Mouse (Mus musculus) MEL (cell line): ENCODE results near the gene Gm42878.

Source experiments
- EP300 ChIP-seq, 2 experiments: IDR thresholded peaks; 2 replicates each; pipeline ENCODE4 v1.6.1; 2011; ENCODE audit warnings: improper control_type of control experiment in 2 of 2, low read length in 2 of 2, low read depth in 1 of 2, mild to moderate bottlenecking in 1 of 2
- GATA1 ChIP-seq: IDR thresholded peaks from 2 replicates; pipeline ENCODE4 v1.6.1; 2011; ENCODE audit warnings: low read depth, low read length, improper control_type of control experiment
- MAX ChIP-seq: IDR thresholded peaks from 2 replicates; pipeline ENCODE4 v1.6.1; 2011; ENCODE audit warnings: low read length, improper control_type of control experiment
- RCOR1 ChIP-seq: IDR thresholded peaks from 2 replicates; pipeline ENCODE4 v1.6.1; 2012; ENCODE audit warnings: low read depth, mild to moderate bottlenecking, inconsistent platforms, low read length, improper control_type of control experiment
- SMC3 ChIP-seq: IDR thresholded peaks from 2 replicates; pipeline ENCODE4 v1.6.1; 2011; ENCODE audit warnings: low read depth, low read length, improper control_type of control experiment
- ZC3H11A ChIP-seq: IDR thresholded peaks from 2 replicates; pipeline ENCODE4 v1.6.1; 2012; ENCODE audit warnings: low read depth, mild to moderate bottlenecking, inconsistent platforms, low read length, improper control_type of control experiment

GRCm38 (mm10) chr5:121569881-121570420 is 24.7 kb upstream of the Gm42878 start:
- TF ChIP-seq MAX (no peak), GATA1 (no peak), RCOR1 (no peak), SMC3 (no peak), EP300 (IDR thresholded peaks at IDR 0.05; ENCODE audit: low read depth in 1 of 2, low read length in 2 of 2) (no peak), ZC3H11A (no peak)
